Mouse (Mus musculus) midbrain, postnatal 0 days (tissue): ENCODE measurements around the gene Aurkb. TPM values are rescaled to one million over a fixed set of nuclear protein-coding genes. Genes with fewer than 3 reads are reported as not detected.

Experiments
- ATAC-seq: fragments of 200-750 bp; cut with Nextera tagmentation; 2 replicates; pipeline ENCODE4 v1.8.0; 2017; ENCODE audit warnings: moderate number of reproducible peaks, mild to moderate bottlenecking, moderate TSS enrichment, moderate library complexity; ENCODE audit not compliant: low FRiP score
- DNase-seq: peaks from one replicate; pipeline ENCODE4 v3.0.0-alpha.2; 2015; ENCODE audit warnings: low spot score
- H3K27ac ChIP-seq: fragments of 300-500 bp; sonication (generic); 2 replicates; pipeline ENCODE4 v1.5.1; 2014; ENCODE audit warnings: low read depth, mild to moderate bottlenecking, low read length, mixed read lengths
- H3K27me3 ChIP-seq: fragments of 300-500 bp; sonication (generic); 2 replicates; pipeline ENCODE4 v1.6.1; 2014; ENCODE audit warnings: low read length, control low read depth, mixed read lengths; ENCODE audit not compliant: insufficient read depth
- H3K36me3 ChIP-seq: fragments of 300-500 bp; sonication (generic); 2 replicates; pipeline ENCODE4 v1.6.1; 2014; ENCODE audit warnings: low read length, control low read depth, mixed read lengths; ENCODE audit not compliant: insufficient read depth
- H3K4me1 ChIP-seq: fragments of 300-500 bp; sonication (generic); 2 replicates; pipeline ENCODE4 v1.6.1; 2014; ENCODE audit warnings: mild to moderate bottlenecking, control low read depth, antibody characterized with exemption, low read length, mixed read lengths; ENCODE audit not compliant: insufficient read depth
- H3K4me2 ChIP-seq: fragments of 300-500 bp; sonication (generic); 2 replicates; pipeline ENCODE4 v1.6.1; 2014; ENCODE audit warnings: low read depth, mild to moderate bottlenecking, low read length, mixed read lengths; ENCODE audit not compliant: poor library complexity, severe bottlenecking
- H3K4me3 ChIP-seq: fragments of 300-500 bp; sonication (generic); 2 replicates; pipeline ENCODE4 v1.5.1; 2014; ENCODE audit warnings: low read depth, mild to moderate bottlenecking, low read length, moderate library complexity
- H3K9ac ChIP-seq: fragments of 300-500 bp; sonication (generic); replicated peaks from 2 replicates; pipeline ENCODE4 v1.6.1; 2014; ENCODE audit warnings: mild to moderate bottlenecking, low read length, moderate library complexity, mixed read lengths; ENCODE audit not compliant: poor library complexity, severe bottlenecking
- H3K9me3 ChIP-seq: fragments of 300-500 bp; sonication (generic); 2 replicates; pipeline ENCODE4 v1.6.1; 2016; ENCODE audit warnings: low read length, control low read depth
- CTCF ChIP-seq: IDR thresholded peaks from 2 replicates; pipeline ENCODE4 v1.5.1; 2016; ENCODE audit warnings: antibody characterized with exemption, mild to moderate bottlenecking
- WGBS: fragments of 180-500 bp; shearing (Covaris S2); extraction: QIAGEN DNeasy Blood & Tissue Kit; methylation state at CpG from one replicate; pipeline ENCODE4 v1.1.7; 2014; 5-methylcytosine and 5-hydroxymethylcytosine counted together
- polyA plus RNA-seq: library from polyadenylated mRNA; unstranded; fragments of >200 nt; fragmentation: Nextera tagmentation; extraction: Ambion mirVana; gene quantifications from 2 replicates; pipeline ENCODE4 v1.2.1, GENCODE M21; 2015
- total RNA-seq: library from RNA; depleted of rRNA; stranded (reverse); fragments of >200 nt; gene quantifications from 2 replicates; pipeline ENCODE4 v1.2.3, GENCODE M21; 2014

Gene Aurkb
- total and polyA plus RNA-seq, 2 experiments from 2014 or later = 6.9 TPM

DNA sequence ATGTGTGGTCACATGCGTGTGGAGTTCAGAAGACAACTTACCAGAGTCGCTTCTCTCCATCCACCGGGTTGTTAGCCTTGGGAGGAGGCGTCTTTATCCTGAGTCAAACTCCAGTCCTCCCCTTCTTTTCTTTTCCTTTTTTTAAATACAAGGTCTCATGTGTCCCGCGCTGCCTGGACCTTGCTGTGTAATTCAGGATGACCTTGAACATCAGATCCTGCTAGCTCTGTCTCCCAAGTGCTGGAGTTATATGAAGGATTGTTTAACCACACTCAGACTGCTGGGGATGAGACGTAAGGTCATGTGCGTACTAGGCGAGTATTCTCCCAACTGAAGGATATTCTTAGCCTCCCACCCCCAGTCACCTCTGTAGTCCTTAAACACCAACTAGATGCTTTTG is 31.9 kb downstream of the Aurkb start:
- no peak overlapping the region for H3K4me3 ChIP-seq
- no peak for DNase-seq
- H3K9ac ChIP-seq = no peak overlapping the region
- H3K9me3 ChIP-seq = no peaks in the 10 kb centered on the region
- no peak overlapping the region for H3K27ac ChIP-seq
- H3K4me1 ChIP-seq = peaks cover under 1% of the 10 kb centered on the region; the same call in 1 of the 2 replicates
- H3K36me3 ChIP-seq = no peaks in the 10 kb centered on the region
- H3K4me2 ChIP-seq = no peak overlapping the region
- no peak for ATAC-seq
- TF ChIP-seq CTCF = no peak
- no peaks in the 10 kb centered on the region for H3K27me3 ChIP-seq
- 86% methylated on average over 9 of the region's 9 CpGs for WGBS

DNA sequence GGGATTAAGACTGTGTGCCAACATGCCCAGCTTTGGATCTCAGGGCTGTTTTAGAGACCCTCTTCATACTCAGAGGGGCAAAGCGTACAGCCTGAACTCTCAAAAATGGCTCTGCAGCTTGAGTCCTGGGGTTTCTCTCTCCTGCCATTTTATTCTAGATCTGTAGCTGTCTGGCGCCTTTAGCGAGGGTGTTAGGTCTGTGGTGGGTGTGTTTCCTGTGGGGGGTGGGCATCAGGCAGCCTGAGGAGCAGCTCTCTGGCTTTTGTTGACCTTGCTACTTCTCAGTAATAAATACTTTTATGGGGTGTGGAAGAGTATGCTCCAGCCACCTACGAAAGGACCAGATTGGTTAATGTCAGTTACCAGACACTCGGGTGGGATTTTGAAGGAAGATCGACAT is 32.6 kb downstream of the Aurkb start:
- Histone ChIP-seq H3K4me2 (no peak overlapping the region), H3K9me3 (no peaks in the 10 kb centered on the region), H3K4me3 (no peak overlapping the region), H3K36me3 (no peaks in the 10 kb centered on the region), H3K4me1 (no peaks in the 10 kb centered on the region), H3K9ac (no peak overlapping the region), H3K27me3 (no peaks in the 10 kb centered on the region), H3K27ac (no peak overlapping the region)
- DNase-seq (no peak), ATAC-seq (no peak)
- 86% methylated on average over 6 of the region's 6 CpGs for WGBS
- no peak for TF ChIP-seq CTCF

GRCm38 (mm10) chr11:69078805-69079438 is 33.5 kb downstream of the Aurkb start:
- TF ChIP-seq CTCF = no peak
- WGBS = 76% methylated on average over 5 of the region's 5 CpGs
- DNase-seq (no peak), ATAC-seq (no peak)
- no peaks in the 10 kb centered on the region for H3K4me1 ChIP-seq
- H3K27me3 ChIP-seq = no peaks in the 10 kb centered on the region
- H3K9ac ChIP-seq = no peak overlapping the region
- no peak overlapping the region for H3K4me2 ChIP-seq
- no peaks in the 10 kb centered on the region for H3K36me3 ChIP-seq
- H3K4me3 ChIP-seq = no peak overlapping the region
- H3K9me3 ChIP-seq = no peaks in the 10 kb centered on the region
- no peak overlapping the region for H3K27ac ChIP-seq

DNA sequence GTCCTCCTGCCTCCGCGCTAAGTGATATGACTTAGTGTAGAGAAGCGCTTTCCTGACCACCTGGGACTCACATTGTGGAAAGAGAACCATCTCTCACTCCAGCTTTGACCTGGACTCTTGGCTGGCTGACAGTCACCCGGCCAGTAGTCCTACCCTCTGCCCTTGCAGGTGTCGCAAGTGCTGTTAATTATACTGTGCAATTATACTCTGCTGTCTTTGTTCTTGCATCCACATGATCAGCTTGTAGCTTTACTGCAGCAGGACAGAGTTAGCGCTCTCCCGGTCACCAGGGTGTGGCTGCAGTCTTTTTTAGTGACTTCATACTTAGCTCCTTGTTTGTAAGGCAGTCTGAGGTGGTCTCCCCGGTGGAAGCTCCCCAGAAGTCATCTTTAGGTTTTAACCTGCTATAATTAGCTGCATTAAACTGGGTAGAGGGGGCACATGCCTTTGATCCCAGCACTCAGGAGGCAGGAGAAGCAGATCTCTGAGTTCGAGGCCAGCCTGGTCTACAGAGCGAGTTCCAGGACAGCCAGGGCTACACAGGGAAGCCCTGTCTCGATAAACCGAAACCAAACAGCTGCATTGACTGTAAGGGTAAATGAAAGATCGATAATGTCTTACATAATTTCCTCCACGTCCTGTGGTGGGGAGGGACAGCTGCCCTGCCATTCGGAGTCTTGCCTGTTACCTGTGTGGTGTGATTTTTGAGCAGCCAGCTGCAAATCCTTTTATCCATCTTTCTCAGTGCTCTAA is 34.8 kb downstream of the Aurkb start:
- 90% methylated on average over 15 of the region's 15 CpGs for WGBS
- H3K4me3 ChIP-seq = no peak overlapping the region
- H3K4me2 ChIP-seq = no peak overlapping the region
- no peak for DNase-seq
- no peaks in the 10 kb centered on the region for H3K36me3 ChIP-seq
- ATAC-seq = no peak
- no peak overlapping the region for H3K27ac ChIP-seq
- no peaks in the 10 kb centered on the region for H3K4me1 ChIP-seq
- H3K27me3 ChIP-seq = no peaks in the 10 kb centered on the region
- H3K9ac ChIP-seq = no peak overlapping the region
- no peak for TF ChIP-seq CTCF
- H3K9me3 ChIP-seq = no peaks in the 10 kb centered on the region

GRCm38 (mm10) chr11:69080855-69081222 is 35.4 kb downstream of the Aurkb start:
- no peak for TF ChIP-seq CTCF
- no peak for ATAC-seq
- Histone ChIP-seq H3K9ac (no peak overlapping the region), H3K9me3 (no peaks in the 10 kb centered on the region), H3K4me3 (no peak overlapping the region), H3K27me3 (no peaks in the 10 kb centered on the region), H3K4me1 (no peaks in the 10 kb centered on the region), H3K27ac (no peak overlapping the region), H3K4me2 (no peak overlapping the region), H3K36me3 (no peaks in the 10 kb centered on the region)
- no peak for DNase-seq
- 84% methylated on average over 8 of the region's 8 CpGs for WGBS

DNA sequence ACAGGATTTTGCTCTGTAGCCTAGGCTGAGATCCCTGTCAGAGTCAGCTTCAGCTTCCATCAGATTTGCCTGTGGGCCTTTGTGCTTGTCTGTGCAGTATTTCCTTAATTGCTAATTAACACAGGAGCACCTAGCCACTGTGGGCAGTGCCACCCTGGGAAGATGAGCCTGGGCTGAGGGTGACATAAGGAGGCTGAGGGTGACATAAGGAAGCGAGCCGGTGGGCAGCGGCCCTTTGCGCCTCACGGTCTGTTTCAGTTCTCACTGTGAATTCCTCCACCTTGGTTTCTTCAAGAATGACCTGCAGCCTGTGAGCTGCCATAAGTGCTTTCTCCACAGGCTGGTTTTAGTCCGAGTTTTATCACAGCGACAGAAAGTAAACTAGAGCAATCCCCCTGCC is 36.2 kb downstream of the Aurkb start:
- Histone ChIP-seq H3K36me3 (no peaks in the 10 kb centered on the region), H3K9ac (no peak overlapping the region), H3K4me1 (no peaks in the 10 kb centered on the region), H3K27ac (no peak overlapping the region), H3K4me2 (no peak overlapping the region), H3K9me3 (no peaks in the 10 kb centered on the region), H3K27me3 (no peaks in the 10 kb centered on the region), H3K4me3 (no peak overlapping the region)
- ATAC-seq (no peak), DNase-seq (no peak)
- TF ChIP-seq CTCF = no peak
- 88% methylated on average over 7 of the region's 7 CpGs for WGBS
